Mouse (Mus musculus) kidney, postnatal 0 days (tissue): Measurements from ENCODE around the gene Sult6b1. TPM values are rescaled to one million over a fixed set of nuclear protein-coding genes. Genes with fewer than 3 reads are reported as not detected.
A peak's percentile ranks its signal among the peaks of the same experiment; 100 is the strongest.

Experiments used
- ATAC-seq: fragments of 200-750 bp; cut with Nextera tagmentation; replicated peaks from 2 replicates; pipeline ENCODE4 v1.8.0; 2017; ENCODE audit warnings: low read depth, moderate number of reproducible peaks, moderate TSS enrichment, moderate library complexity; ENCODE audit not compliant: low FRiP score
- DNase-seq: peaks from one replicate; pipeline ENCODE4 v3.0.0-alpha.2; 2016; ENCODE audit warnings: low spot score
- H3K27ac ChIP-seq: fragments of 300-500 bp; sonication (generic); 2 replicates; pipeline ENCODE4 v1.5.1; 2014; ENCODE audit warnings: mild to moderate bottlenecking
- H3K27me3 ChIP-seq: fragments of 300-500 bp; sonication (generic); 2 replicates; pipeline ENCODE4 v1.6.1; 2014; ENCODE audit warnings: low read length, mixed read lengths; ENCODE audit not compliant: insufficient read depth
- H3K36me3 ChIP-seq: fragments of 300-500 bp; sonication (generic); 2 replicates; pipeline ENCODE4 v1.6.1; 2014; ENCODE audit warnings: low read length, mixed read lengths; ENCODE audit not compliant: insufficient read depth
- H3K4me1 ChIP-seq: fragments of 300-500 bp; sonication (generic); replicated peaks from 2 replicates; pipeline ENCODE4 v1.6.1; 2014; ENCODE audit warnings: antibody characterized with exemption, low read length, mixed read lengths; ENCODE audit not compliant: insufficient read depth
- H3K4me2 ChIP-seq: fragments of 300-500 bp; sonication (generic); 2 replicates; pipeline ENCODE4 v1.6.1; 2014; ENCODE audit warnings: mild to moderate bottlenecking, low read length, moderate library complexity, mixed read lengths
- H3K4me3 ChIP-seq: fragments of 300-500 bp; sonication (generic); replicated peaks from 2 replicates; pipeline ENCODE4 v1.5.1; 2014; ENCODE audit warnings: low read depth, low read length
- H3K9ac ChIP-seq: fragments of 300-500 bp; sonication (generic); 2 replicates; pipeline ENCODE4 v1.6.1; 2014; ENCODE audit warnings: low read depth, low read length
- H3K9me3 ChIP-seq: fragments of 300-500 bp; sonication (generic); replicated peaks from 2 replicates; pipeline ENCODE4 v1.6.1; 2016; ENCODE audit warnings: low read length, inconsistent platforms, mixed read lengths
- CTCF ChIP-seq: IDR thresholded peaks from 2 replicates; pipeline ENCODE4 v1.5.1; 2016; ENCODE audit warnings: antibody characterized with exemption, low read depth, mild to moderate bottlenecking, moderate library complexity
- WGBS: fragments of 180-500 bp; shearing (Covaris S2); extraction: QIAGEN DNeasy Blood & Tissue Kit; methylation state at CpG from one replicate; pipeline ENCODE4 v1.1.7; 2014; 5-methylcytosine and 5-hydroxymethylcytosine counted together
- polyA plus RNA-seq: library from polyadenylated mRNA; unstranded; fragments of >200 nt; fragmentation: Nextera tagmentation; extraction: Ambion mirVana; gene quantifications from 2 replicates; pipeline ENCODE4 v1.2.1, GENCODE M21; 2015

Gene Sult6b1
- polyA plus RNA-seq, 1 experiment from 2014 or later = 0.25 TPM

GRCm38 (mm10) chr17:78881878-78882304 is 24.9 kb downstream of the Sult6b1 start:
- no peak for TF ChIP-seq CTCF
- 13% methylated on average over 6 of the region's 7 CpGs for WGBS
- Histone ChIP-seq H3K36me3 (0 out of 2 replicates have a peak, but pooled peaks cover 3% of the 10 kb centered on the region), H3K27me3 (no peaks in the 10 kb centered on the region), H3K9ac (peak overlapping the region; percentile 66), H3K9me3 (no peaks in the 10 kb centered on the region), H3K27ac (peak overlapping the region; percentile 89), H3K4me1 (peaks cover 7% of the 10 kb centered on the region; the same call in 1 of the 2 replicates), H3K4me3 (peak overlapping the region; percentile 59), H3K4me2 (peak overlapping the region; percentile 62)
- ATAC-seq = peak; percentile 45
- peak; percentile 37 for DNase-seq

GRCm38 (mm10) chr17:78873886-78874285 is 32.9 kb downstream of the Sult6b1 start:
- H3K9ac ChIP-seq = no peak overlapping the region
- 92% methylated on average over 6 of the region's 6 CpGs for WGBS
- no peak overlapping the region for H3K27ac ChIP-seq
- ATAC-seq = no peak
- H3K4me3 ChIP-seq = no peak overlapping the region
- H3K9me3 ChIP-seq = no peaks in the 10 kb centered on the region
- H3K4me1 ChIP-seq = no peaks in the 10 kb centered on the region
- no peaks in the 10 kb centered on the region for H3K27me3 ChIP-seq
- no peak for DNase-seq
- H3K4me2 ChIP-seq = no peak overlapping the region
- peaks cover 14% of the 10 kb centered on the region for H3K36me3 ChIP-seq
- TF ChIP-seq CTCF = no peak

- Histone ChIP-seq H3K4me1 (no peaks in the 10 kb centered on the region), H3K36me3 (peaks cover 28% of the 10 kb centered on the region; the same call in 1 of the 2 replicates), H3K4me3 (no peak overlapping the region), H3K9me3 (no peaks in the 10 kb centered on the region), H3K4me2 (no peak overlapping the region), H3K27me3 (no peaks in the 10 kb centered on the region), H3K27ac (no peak overlapping the region), H3K9ac (no peak overlapping the region)
- WGBS = 90% methylated on average over 10 of the region's 10 CpGs
- TF ChIP-seq CTCF = no peak
- DNase-seq = no peak
- ATAC-seq = no peak
These were observed 50.5 kb downstream of the Sult6b1 start for GRCm38 (mm10) chr17:78856243-78856642.

- DNase-seq (no peak), ATAC-seq (no peak)
- Histone ChIP-seq H3K36me3 (peaks cover 50% of the 10 kb centered on the region), H3K27me3 (no peaks in the 10 kb centered on the region), H3K9me3 (no peaks in the 10 kb centered on the region), H3K9ac (no peak overlapping the region), H3K4me3 (no peak overlapping the region), H3K27ac (no peak overlapping the region), H3K4me2 (no peak overlapping the region), H3K4me1 (no peaks in the 10 kb centered on the region)
- no peak for TF ChIP-seq CTCF
- 83% methylated on average over 7 of the region's 7 CpGs for WGBS
These were observed 64.4 kb downstream of the Sult6b1 start for GRCm38 (mm10) chr17:78842271-78842928.

DNA sequence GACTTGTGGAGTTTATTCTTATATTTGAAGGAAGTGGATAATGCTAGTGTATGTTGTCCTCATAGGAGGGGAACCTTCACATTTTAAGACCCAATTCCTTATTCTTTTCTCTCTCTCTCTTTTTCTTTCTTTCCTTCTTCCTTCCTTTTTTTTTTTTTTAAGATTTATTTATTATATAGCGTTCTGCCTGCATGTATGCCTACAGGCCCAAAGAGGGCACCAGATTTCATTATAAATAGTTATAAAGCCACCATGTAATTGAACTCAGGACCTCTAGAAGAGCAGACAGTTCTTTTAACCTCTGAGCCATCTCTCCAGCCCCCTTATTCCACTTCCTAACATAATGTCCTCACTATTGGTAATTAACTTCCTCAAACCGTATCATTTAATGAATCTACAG is 70.7 kb downstream of the Sult6b1 start:
- Histone ChIP-seq H3K36me3 (peaks cover 10% of the 10 kb centered on the region; the same call in 1 of the 2 replicates), H3K9me3 (no peaks in the 10 kb centered on the region), H3K27me3 (no peaks in the 10 kb centered on the region), H3K4me2 (peak overlapping the region; percentile 68), H3K4me3 (peak overlapping the region; percentile 82), H3K4me1 (no peaks in the 10 kb centered on the region; the same call in 1 of the 2 replicates), H3K27ac (peak overlapping the region; percentile 73), H3K9ac (peak overlapping the region; percentile 63; the same call in 1 of the 2 replicates)
- peak; percentile 19 for DNase-seq
- no peak; the same call in 1 of the 2 replicates for TF ChIP-seq CTCF
- WGBS = 17% methylated on average over 2 of the region's 2 CpGs
- ATAC-seq = no peak

- no peak for TF ChIP-seq CTCF
- H3K27me3 ChIP-seq = no peaks in the 10 kb centered on the region
- 0 out of 2 replicates have a peak, but pooled peaks cover 9% of the 10 kb centered on the region for H3K36me3 ChIP-seq
- H3K4me1 ChIP-seq = no peaks in the 10 kb centered on the region; the same call in 1 of the 2 replicates
- H3K4me2 ChIP-seq = peak within 1 kb of the TSS; percentile 92
- DNase-seq (peak; percentile 100), ATAC-seq (peak; percentile 99)
- peak within 1 kb of the TSS; percentile 80 for H3K9ac ChIP-seq
- H3K27ac ChIP-seq = peak within 1 kb of the TSS; percentile 77
- WGBS = under 1% methylated on average over 81 of the region's 81 CpGs
- H3K4me3 ChIP-seq = peak within 1 kb of the TSS; percentile 82
- H3K9me3 ChIP-seq = no peaks in the 10 kb centered on the region
These were observed 71.6 kb downstream of the Sult6b1 start, which contains the start of the genes Heatr5b and Gpatch11 for GRCm38 (mm10) chr17:78834856-78835835. Gene Heatr5b, minus strand, starts transcription at chr17:78835364. Gene Gpatch11, plus strand, starts transcription at chr17:78835567.

Other genes with a start within 250 kb of the Sult6b1 start
- 3.5 and 3.7 TPM in 2 replicates for gene Strn, start 169.8 kb downstream of the Sult6b1 start, polyA plus RNA-seq
- gene Heatr5b, start 71.6 kb downstream of the Sult6b1 start, polyA plus RNA-seq = 7.2 and 7.5 TPM in 2 replicates
- 47.7 and 52.5 TPM in 2 replicates for gene Gpatch11, start 71.4 kb downstream of the Sult6b1 start, polyA plus RNA-seq
- gene Eif2ak2, start 24.4 kb downstream of the Sult6b1 start, polyA plus RNA-seq = 12.9 and 15.3 TPM in 2 replicates
- gene Cebpzos, start 9.5 kb upstream of the Sult6b1 start, polyA plus RNA-seq = 145 and 146 TPM in 2 replicates
- 58.9 and 64.4 TPM in 2 replicates for gene Cebpz, start 30.1 kb upstream of the Sult6b1 start, polyA plus RNA-seq
- gene Ndufaf7, start 30.1 kb upstream of the Sult6b1 start, polyA plus RNA-seq = 57.8 and 67.6 TPM in 2 replicates
- 27.5 and 28.9 TPM in 2 replicates for gene Prkd3, start 113.8 kb upstream of the Sult6b1 start, polyA plus RNA-seq
- gene Qpct, start 144.9 kb upstream of the Sult6b1 start, polyA plus RNA-seq = 6.0 and 6.7 TPM in 2 replicates